Mouse (Mus musculus) forebrain, embryonic 10.5 days (tissue): ENCODE measurements around the gene Drd4. TPM values are rescaled to one million over a fixed set of nuclear protein-coding genes. Genes with fewer than 3 reads are reported as not detected.

Source experiments
- DNase-seq: peaks from one replicate; pipeline ENCODE4 v3.0.0-alpha.2; 2017; ENCODE audit warnings: low spot score; ENCODE audit errors: extremely low spot score
- H3K27ac ChIP-seq: fragments of 300-500 bp; sonication (generic); 2 replicates; pipeline ENCODE4 v1.5.1; 2016; ENCODE audit warnings: mild to moderate bottlenecking
- H3K27me3 ChIP-seq: fragments of 300-500 bp; sonication (generic); 2 replicates; pipeline ENCODE4 v1.6.1; 2016; ENCODE audit warnings: mild to moderate bottlenecking; ENCODE audit not compliant: poor library complexity, severe bottlenecking
- H3K36me3 ChIP-seq: fragments of 300-500 bp; sonication (generic); replicated peaks from 2 replicates; pipeline ENCODE4 v1.6.1; 2016; ENCODE audit warnings: mild to moderate bottlenecking, moderate library complexity
- H3K4me1 ChIP-seq: fragments of 300-500 bp; sonication (generic); 2 replicates; pipeline ENCODE4 v1.6.1; 2016
- H3K4me3 ChIP-seq: fragments of 300-500 bp; sonication (generic); 2 replicates; pipeline ENCODE4 v1.5.1; 2016; ENCODE audit warnings: mild to moderate bottlenecking, moderate library complexity
- H3K9me3 ChIP-seq: fragments of 300-500 bp; sonication (generic); 2 replicates; pipeline ENCODE4 v1.6.1; 2016; ENCODE audit warnings: mild to moderate bottlenecking, moderate library complexity
- WGBS: fragments of 180-500 bp; shearing (Covaris S2); methylation state at CpG from one replicate; pipeline ENCODE4 v1.1.7; 2016; 5-methylcytosine and 5-hydroxymethylcytosine counted together
- polyA plus RNA-seq: library from polyadenylated mRNA; unstranded; fragments of >200 nt; fragmentation: Nextera tagmentation; extraction: Ambion mirVana; gene quantifications from 2 replicates; pipeline ENCODE4 v1.2.1, GENCODE M21; 2016

The Drd4 gene
- polyA plus RNA-seq, 1 experiment from 2014 or later, result 0.46 TPM

DNA sequence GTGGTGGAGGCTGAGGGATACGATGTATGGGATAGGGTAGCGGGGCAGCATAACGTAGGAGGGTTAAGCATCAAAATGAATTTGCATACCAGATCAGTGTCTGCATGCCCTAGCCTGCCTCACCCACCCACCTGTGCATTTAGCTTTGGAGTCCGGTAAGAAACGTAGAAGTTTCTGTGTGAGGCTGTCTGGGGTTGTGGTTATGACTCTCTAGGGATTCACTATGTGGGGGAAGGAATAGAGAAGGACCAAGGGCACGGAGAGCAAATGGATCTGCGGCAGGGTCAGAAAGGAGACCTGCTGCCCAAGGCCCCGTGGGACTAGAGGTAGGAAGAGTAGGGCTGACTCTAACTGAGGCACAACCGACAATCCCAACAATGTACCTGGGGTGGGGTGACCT, 16.4 kb upstream of the Drd4 start:
- Histone ChIP-seq H3K9me3 (no peaks in the 10 kb centered on the region), H3K4me3 (no peak overlapping the region), H3K27me3 (peaks cover 43% of the 10 kb centered on the region), H3K27ac (no peak overlapping the region), H3K36me3 (no peaks in the 10 kb centered on the region), H3K4me1 (peaks cover 22% of the 10 kb centered on the region)
- no peak for DNase-seq
- 83% methylated on average over 9 of the region's 9 CpGs for WGBS

DNA sequence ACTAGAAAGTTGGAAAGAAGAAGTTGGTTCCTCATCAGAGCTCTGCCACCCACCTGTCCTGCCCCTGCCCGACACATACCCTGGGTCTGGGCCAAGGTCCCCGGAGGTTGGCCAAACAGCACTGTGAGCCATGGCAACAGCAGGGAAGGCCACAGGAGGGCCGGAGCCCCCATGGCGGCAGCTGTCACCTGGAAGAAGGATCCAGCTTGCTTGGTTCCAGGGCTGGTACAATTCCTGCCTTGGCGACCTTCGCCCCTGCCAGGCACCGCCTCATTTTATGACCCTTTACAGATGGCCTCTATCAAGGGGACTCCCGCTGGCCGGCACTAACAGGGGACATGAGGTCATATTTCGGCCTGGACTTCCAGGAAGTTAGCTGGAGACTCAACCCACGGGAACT, 15.3 kb upstream of the Drd4 start, which contains the start of gene Cdhr5:
Gene Cdhr5 (minus strand): TSS at position 241 of the 400 bp plus-strand sequence.
- Histone ChIP-seq H3K9me3 (no peaks in the 10 kb centered on the region), H3K27me3 (peaks cover 50% of the 10 kb centered on the region), H3K36me3 (no peaks in the 10 kb centered on the region), H3K4me3 (no peak within 1 kb of the TSS), H3K27ac (no peak within 1 kb of the TSS), H3K4me1 (peaks cover 30% of the 10 kb centered on the region)
- DNase-seq, result no peak
- WGBS, result 79% methylated on average over 11 of the region's 11 CpGs

DNA sequence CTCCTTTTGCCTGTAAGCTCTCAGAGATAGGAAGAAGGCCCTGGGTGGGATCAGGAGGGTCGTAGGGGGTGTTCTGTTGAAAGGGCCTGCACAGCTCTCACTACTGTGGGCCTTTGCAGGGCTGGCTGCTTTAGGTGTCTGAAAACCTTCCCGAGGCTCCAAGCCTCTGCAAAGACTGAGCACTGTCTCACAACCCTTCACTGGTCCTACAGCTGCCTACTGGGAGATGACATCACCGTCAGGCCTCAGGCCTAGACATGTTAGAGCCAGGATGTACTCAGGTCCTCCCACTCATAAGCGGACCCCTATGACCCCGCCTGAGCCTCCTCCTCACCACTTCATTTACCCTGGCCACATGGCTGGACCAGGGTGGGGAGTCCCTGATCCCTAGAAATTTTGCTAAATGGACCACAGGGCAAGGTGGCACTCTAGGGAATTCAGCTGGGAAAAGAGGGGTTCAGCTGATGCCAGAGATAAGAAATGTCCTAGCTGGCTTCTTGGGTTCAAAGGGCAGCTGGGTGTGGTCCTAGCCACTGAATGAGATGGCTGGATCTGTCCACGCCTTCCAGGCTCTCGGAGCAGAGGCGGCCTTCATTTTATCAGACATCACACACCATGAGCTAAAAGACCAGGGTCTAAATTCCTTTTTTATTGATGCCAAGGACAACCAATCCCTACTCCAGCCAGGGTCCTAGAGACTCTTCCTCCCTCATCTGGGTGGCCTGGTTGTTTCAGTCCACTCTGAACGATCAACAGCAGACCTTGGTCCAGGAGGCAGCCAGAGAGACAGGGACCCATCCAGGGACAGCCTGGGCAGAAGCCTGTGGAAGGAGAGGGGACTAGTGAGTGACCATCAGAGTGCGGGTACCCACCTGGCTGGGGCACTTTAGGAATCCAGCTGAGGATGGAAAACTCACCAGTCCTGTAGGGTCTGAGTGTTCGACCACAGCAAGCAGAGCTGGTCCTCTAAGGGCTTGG, 13.8 kb upstream of the Drd4 start:
- Histone ChIP-seq H3K9me3 (no peaks in the 10 kb centered on the region), H3K36me3 (no peaks in the 10 kb centered on the region), H3K27ac (no peak overlapping the region; the same call in 1 of the 2 replicates), H3K27me3 (peaks cover 50% of the 10 kb centered on the region), H3K4me3 (peak overlapping the region; percentile 61), H3K4me1 (peaks cover 34% of the 10 kb centered on the region)
- no peak for DNase-seq
- 82% methylated on average over 11 of the region's 11 CpGs for WGBS

DNA sequence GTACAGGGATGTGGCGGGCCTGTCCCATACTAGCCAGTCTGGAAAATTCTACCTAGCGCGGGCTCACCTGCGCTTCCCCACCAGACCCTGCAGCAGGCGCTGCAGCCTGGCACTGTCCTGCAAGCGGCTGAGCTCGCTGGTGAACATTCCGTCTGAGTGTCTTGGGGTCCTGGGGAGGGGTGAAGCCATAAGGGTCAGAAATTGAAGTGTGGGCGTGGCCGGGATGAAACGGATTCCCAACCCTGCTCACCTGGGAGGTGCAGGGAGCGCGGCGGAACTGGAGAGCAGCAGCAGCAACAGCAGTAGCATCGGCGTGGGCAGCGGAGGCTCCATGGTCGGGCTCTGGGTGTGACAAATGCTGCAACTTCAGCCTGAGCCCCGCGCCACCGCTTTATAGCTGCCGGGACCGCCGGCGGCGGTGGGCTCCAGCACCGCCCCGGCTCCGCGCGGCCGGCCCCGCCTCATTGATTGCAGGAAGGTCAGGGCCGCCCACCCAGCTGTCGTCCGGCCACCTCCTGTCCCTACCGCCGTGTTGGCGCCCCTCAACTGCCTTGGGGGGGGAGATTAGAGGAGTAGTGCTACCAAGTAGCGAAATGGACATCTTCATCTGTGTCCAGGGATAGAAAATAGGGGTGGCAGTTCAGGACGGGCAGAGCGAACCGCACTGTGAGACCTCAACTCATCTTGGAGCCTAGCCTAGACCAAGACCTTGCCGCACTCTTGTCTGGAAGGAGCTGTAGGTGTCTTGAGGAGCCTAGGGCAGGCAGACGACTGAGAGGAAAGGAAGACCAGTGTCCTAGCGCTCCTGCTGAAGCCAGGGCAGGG, 12.8 kb upstream of the Drd4 start, which contains the start of gene Sct:
Gene Sct (minus strand): TSS at position 368 of the 825 bp plus-strand sequence.
- peak within 1 kb of the TSS; percentile 65 for H3K27ac ChIP-seq
- no peaks in the 10 kb centered on the region for H3K9me3 ChIP-seq
- peaks cover 50% of the 10 kb centered on the region for H3K27me3 ChIP-seq
- peaks cover 34% of the 10 kb centered on the region for H3K4me1 ChIP-seq
- no peaks in the 10 kb centered on the region for H3K36me3 ChIP-seq
- peak; percentile 58 for DNase-seq
- WGBS, result 1% methylated on average over 46 of the region's 46 CpGs
- peak within 1 kb of the TSS; percentile 61 for H3K4me3 ChIP-seq

DNA sequence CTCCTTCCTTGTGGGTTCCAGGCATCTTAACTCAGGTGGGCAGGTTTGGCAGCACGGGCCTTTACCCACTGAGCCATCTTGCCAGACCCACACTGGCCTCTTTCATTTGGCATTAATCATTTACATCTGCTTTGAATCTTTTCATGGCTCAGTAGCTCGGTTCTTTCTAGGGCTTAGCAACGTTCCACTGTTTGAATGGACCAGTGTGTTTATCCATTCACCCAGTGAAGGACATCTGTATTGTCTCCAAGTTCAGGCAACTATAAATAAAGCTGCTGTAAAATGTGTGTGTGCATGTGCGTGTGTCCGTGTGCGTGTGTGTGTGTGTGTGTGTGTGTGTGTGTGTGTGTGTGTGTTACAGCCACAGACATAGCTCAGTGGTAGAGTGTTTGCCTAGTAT, 10.4 kb upstream of the Drd4 start:
- peaks cover 44% of the 10 kb centered on the region for H3K27me3 ChIP-seq
- no peaks in the 10 kb centered on the region for H3K36me3 ChIP-seq
- no peaks in the 10 kb centered on the region for H3K9me3 ChIP-seq
- WGBS, result 67% methylated on average over 6 of the region's 6 CpGs
- no peak overlapping the region for H3K27ac ChIP-seq
- no peak for DNase-seq
- H3K4me1 ChIP-seq, result peaks cover 33% of the 10 kb centered on the region
- H3K4me3 ChIP-seq, result no peak overlapping the region

DNA sequence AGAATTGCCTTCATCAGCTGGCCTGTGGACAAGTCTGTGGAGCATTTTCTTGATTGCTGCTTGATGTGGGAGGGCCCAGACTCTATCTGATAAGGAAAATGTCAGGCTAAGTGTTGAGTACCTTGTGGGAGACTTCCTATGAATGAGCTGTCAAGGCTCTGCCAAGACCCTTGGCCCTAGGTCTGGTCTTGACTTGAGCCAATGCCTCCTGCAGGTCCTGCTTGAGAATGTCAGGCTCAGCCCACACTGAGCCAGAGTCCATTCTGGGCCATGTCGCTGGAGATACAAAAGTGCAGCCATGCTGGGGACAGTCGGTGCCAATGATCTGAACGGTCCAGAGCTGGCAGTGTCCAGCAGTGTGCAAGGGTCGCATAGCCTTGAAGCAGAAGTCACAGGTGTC, 9.1 kb upstream of the Drd4 start:
- WGBS, result 83% methylated on average over 4 of the region's 4 CpGs
- H3K9me3 ChIP-seq, result no peaks in the 10 kb centered on the region
- peaks cover 31% of the 10 kb centered on the region for H3K27me3 ChIP-seq
- H3K27ac ChIP-seq, result no peak overlapping the region
- H3K36me3 ChIP-seq, result no peaks in the 10 kb centered on the region
- no peak overlapping the region for H3K4me3 ChIP-seq
- DNase-seq, result no peak
- peaks cover 25% of the 10 kb centered on the region for H3K4me1 ChIP-seq

DNA sequence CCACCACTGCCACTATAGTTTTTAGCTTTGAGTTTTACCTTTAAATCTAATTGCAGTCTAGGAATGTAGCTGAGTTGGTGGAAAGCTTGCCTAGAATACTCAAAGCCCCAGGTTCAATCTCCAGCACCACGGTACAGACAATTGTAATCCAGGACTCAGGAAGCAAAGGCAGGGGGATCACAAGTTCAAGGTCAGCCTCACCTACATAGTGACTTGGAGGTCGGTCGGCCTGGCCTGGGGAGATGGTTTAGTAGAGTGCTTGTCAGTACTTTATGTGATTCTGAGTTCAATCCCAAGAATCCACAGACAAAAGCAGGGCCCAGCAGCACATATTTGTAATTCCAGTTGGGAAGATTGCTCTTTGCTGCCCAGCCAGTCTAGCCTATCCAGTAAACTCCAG, 3.8 kb upstream of the Drd4 start:
- Histone ChIP-seq H3K4me3 (no peak overlapping the region), H3K27me3 (peaks cover 43% of the 10 kb centered on the region), H3K4me1 (peaks cover 18% of the 10 kb centered on the region), H3K27ac (no peak overlapping the region), H3K9me3 (no peaks in the 10 kb centered on the region), H3K36me3 (no peaks in the 10 kb centered on the region)
- 86% methylated on average over 3 of the region's 3 CpGs for WGBS
- no peak for DNase-seq

DNA sequence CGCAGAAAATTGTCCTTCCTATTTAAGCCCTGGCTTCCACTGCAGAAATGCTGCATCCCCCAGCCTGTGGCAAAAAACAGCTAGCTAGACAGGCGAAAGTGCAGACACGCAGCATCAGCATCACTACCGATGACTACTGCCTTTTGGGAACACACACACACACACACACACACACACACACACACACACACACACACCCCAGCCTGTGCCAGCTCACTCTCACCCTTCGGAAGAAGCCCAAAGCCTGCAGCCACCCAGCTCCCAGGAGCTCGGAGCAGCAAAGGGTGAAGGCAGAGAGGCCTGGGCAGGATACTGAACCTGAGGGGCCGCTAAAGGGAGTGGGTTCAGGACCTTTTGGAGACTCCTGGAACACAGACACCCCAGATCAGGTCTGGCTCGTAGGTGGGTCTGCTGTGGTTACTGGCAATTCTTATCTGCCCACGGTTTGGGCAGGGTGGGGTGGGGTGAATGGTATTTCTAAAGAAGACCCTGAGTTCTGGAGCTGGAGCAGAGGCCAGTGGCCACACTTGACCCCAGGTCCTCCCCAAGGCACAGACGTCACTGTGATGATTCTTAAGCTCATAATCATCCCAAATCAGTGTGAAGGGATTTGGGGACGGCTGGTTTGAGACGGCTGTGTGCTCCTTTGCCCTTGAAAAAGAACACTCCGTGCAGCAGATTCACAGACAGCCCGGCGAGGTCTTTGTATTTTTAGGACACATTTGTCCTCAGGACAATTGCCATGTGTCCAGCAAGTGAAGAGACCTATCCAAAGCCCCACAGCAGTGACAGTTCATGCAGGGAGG, 980 bp downstream of the Drd4 start:
- WGBS, result 29% methylated on average over 15 of the region's 15 CpGs
- Histone ChIP-seq H3K36me3 (peaks cover 17% of the 10 kb centered on the region), H3K4me1 (peaks cover 34% of the 10 kb centered on the region), H3K9me3 (no peaks in the 10 kb centered on the region), H3K27me3 (peaks cover 83% of the 10 kb centered on the region), H3K4me3 (peak overlapping the region; percentile 57), H3K27ac (no peak overlapping the region)
- DNase-seq, result peak; percentile 38

DNA sequence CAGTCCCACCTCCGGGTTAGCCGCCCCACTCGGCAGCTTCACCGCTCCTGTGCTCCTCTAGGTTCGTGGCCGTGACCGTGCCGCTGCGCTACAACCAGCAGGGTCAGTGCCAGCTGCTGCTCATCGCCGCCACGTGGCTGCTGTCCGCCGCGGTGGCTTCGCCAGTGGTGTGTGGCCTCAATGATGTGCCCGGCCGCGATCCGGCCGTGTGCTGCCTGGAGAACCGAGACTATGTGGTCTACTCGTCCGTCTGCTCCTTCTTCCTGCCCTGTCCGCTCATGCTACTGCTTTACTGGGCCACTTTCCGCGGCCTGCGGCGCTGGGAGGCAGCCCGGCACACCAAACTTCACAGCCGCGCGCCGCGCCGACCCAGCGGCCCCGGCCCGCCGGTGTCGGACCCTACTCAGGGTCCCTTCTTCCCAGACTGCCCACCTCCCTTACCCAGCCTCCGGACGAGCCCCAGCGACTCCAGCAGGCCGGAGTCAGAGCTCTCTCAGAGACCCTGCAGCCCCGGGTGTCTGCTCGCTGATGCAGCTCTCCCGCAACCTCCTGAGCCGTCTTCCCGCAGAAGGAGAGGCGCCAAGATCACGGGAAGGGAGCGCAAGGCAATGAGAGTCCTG, 2.2 kb downstream of the Drd4 start:
- DNase-seq, result peak; percentile 59
- no peaks in the 10 kb centered on the region for H3K9me3 ChIP-seq
- peaks cover 78% of the 10 kb centered on the region for H3K27me3 ChIP-seq
- under 1% methylated on average over 53 of the region's 53 CpGs for WGBS
- H3K36me3 ChIP-seq, result peaks cover 26% of the 10 kb centered on the region
- H3K4me1 ChIP-seq, result peaks cover 34% of the 10 kb centered on the region
- peak overlapping the region; percentile 6; the same call in 1 of the 2 replicates for H3K27ac ChIP-seq
- H3K4me3 ChIP-seq, result peak overlapping the region; percentile 48

DNA sequence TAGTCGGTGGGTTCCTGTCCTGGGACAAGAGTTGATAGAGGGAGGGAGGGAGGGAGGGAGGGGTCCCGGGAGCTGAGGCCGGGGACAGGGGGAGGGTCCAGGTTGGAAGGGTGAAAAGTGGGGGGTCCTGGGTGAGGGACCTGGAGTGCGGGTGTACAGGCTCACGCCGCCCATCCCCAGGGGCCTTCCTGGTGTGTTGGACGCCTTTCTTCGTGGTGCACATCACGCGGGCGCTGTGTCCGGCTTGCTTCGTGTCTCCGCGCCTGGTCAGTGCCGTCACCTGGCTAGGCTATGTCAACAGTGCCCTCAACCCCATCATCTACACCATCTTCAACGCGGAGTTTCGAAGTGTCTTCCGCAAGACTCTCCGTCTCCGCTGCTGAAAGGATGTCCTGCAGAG, 2.7 kb downstream of the Drd4 start:
- peaks cover 31% of the 10 kb centered on the region for H3K36me3 ChIP-seq
- peak; percentile 27 for DNase-seq
- peak overlapping the region; percentile 48 for H3K4me3 ChIP-seq
- H3K9me3 ChIP-seq, result no peaks in the 10 kb centered on the region
- H3K27me3 ChIP-seq, result peaks cover 76% of the 10 kb centered on the region
- H3K4me1 ChIP-seq, result peaks cover 34% of the 10 kb centered on the region
- H3K27ac ChIP-seq, result peak overlapping the region; percentile 6; the same call in 1 of the 2 replicates
- 5% methylated on average over 22 of the region's 22 CpGs for WGBS

DNA sequence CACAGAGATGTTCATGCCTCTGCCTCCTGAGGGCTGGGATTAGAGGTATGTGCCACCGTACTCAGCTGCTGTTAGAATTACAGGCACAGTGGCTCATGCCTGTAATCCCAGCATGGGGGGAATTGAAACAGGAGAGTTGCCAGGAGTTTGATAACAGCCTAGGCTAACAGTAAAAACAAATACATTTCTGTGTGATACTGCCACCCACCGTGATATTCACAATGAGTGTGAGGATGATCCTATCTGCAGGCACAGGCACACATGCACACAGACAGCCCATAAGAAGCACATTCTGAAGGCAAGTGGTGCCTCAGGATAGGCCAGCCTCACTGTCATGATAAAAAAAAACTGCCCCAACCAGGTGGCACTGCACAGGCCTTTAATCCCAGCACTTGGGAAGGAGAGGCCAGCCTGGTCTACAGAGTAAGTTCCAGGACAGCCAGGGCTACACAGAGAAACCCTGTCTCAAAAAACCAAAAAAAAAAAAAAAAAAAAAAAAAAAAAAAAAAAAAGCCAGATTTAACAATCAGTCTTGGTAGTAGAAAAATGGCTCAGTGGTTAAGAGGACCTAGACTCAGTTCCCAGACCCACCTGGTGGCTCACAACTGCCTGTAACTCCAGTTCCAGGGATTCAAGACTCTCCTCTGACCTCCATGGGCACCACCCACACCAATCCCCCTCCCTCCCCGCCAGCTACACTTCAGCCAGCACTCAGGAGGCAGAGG, 6.3 kb downstream of the Drd4 start:
- Histone ChIP-seq H3K9me3 (no peaks in the 10 kb centered on the region), H3K27ac (no peak overlapping the region), H3K27me3 (peaks cover 40% of the 10 kb centered on the region), H3K36me3 (peaks cover 67% of the 10 kb centered on the region), H3K4me1 (peaks cover 15% of the 10 kb centered on the region), H3K4me3 (no peak overlapping the region)
- DNase-seq, result no peak
- WGBS, result 89% methylated on average over 3 of the region's 3 CpGs
